Mouse (Mus musculus) liver, postnatal 0 days (tissue): ENCODE results near the gene Gm21976. TPM values are rescaled to one million over a fixed set of nuclear protein-coding genes. Genes with fewer than 3 reads are reported as not detected.

Experiments
- ATAC-seq: fragments of 200-750 bp; cut with Nextera tagmentation; 2 replicates; pipeline ENCODE4 v1.8.0; 2017; ENCODE audit warnings: mild to moderate bottlenecking, moderate library complexity
- DNase-seq: peaks from one replicate; pipeline ENCODE4 v3.0.0-alpha.2; 2016
- H3K27ac ChIP-seq: fragments of 300-500 bp; sonication (generic); 2 replicates; pipeline ENCODE4 v1.5.1; 2014; ENCODE audit warnings: antibody characterized with exemption, moderate library complexity, mild to moderate bottlenecking, low read depth
- H3K27me3 ChIP-seq: fragments of 300-500 bp; sonication (generic); 2 replicates; pipeline ENCODE4 v1.6.1; 2014; ENCODE audit warnings: low read length, control low read depth, mixed read lengths; ENCODE audit not compliant: insufficient read depth
- H3K36me3 ChIP-seq: fragments of 300-500 bp; sonication (generic); replicated peaks from 2 replicates; pipeline ENCODE4 v1.6.1; 2014; ENCODE audit warnings: mild to moderate bottlenecking, control low read depth, low read length, moderate library complexity, mixed read lengths; ENCODE audit not compliant: insufficient read depth
- H3K4me1 ChIP-seq: fragments of 300-500 bp; sonication (generic); 2 replicates; pipeline ENCODE4 v1.6.1; 2014; ENCODE audit warnings: antibody characterized with exemption, mild to moderate bottlenecking, control low read depth; ENCODE audit not compliant: insufficient read depth
- H3K4me2 ChIP-seq: fragments of 300-500 bp; sonication (generic); 2 replicates; pipeline ENCODE4 v1.6.1; 2014; ENCODE audit warnings: low read depth, mild to moderate bottlenecking, low read length, moderate library complexity, mixed read lengths
- H3K4me3 ChIP-seq: fragments of 300-500 bp; sonication (generic); 2 replicates; pipeline ENCODE4 v1.5.1; 2014; ENCODE audit warnings: low read depth, low read length
- H3K9ac ChIP-seq: fragments of 300-500 bp; sonication (generic); replicated peaks from 2 replicates; pipeline ENCODE4 v1.6.1; 2014; ENCODE audit warnings: mild to moderate bottlenecking, moderate library complexity
- H3K9me3 ChIP-seq: fragments of 300-500 bp; sonication (generic); 2 replicates; pipeline ENCODE4 v1.6.1; 2016; ENCODE audit warnings: mild to moderate bottlenecking, control low read depth, low read length, mixed read lengths
- CTCF ChIP-seq: sonication (generic); IDR thresholded peaks from 2 replicates; pipeline ENCODE4 v1.5.1; 2016; ENCODE audit warnings: antibody characterized with exemption, low read depth
- EP300 ChIP-seq: IDR thresholded peaks from 2 replicates; pipeline ENCODE4 v1.6.1; 2016; ENCODE audit warnings: antibody characterized with exemption, low read depth, mild to moderate bottlenecking
- WGBS: fragments of 180-500 bp; shearing (Covaris S2); extraction: QIAGEN DNeasy Blood & Tissue Kit; methylation state at CpG from one replicate; pipeline ENCODE4 v1.1.7; 2014; ENCODE audit not compliant: insufficient replicate concordance; 5-methylcytosine and 5-hydroxymethylcytosine counted together
- polyA plus RNA-seq: library from polyadenylated mRNA; unstranded; fragments of >200 nt; fragmentation: Nextera tagmentation; extraction: Ambion mirVana; gene quantifications from 2 replicates; pipeline ENCODE4 v1.2.1, GENCODE M21; 2015

Gm21976 gene
- polyA plus RNA-seq, 1 experiment from 2014 or later = not detected

GRCm38 (mm10) chr13:98316140-98316479 is 36.4 kb downstream of the Gm21976 start:
- peak overlapping the region; percentile 95 for H3K27ac ChIP-seq
- H3K9ac ChIP-seq = peak overlapping the region; percentile 98

GRCm38 (mm10) chr13:98316480-98317245 is 37.0 kb downstream of the Gm21976 start, which contains the start of gene Btf3:
TSS of gene Btf3 (minus strand) at chr13:98317006.
- Histone ChIP-seq H3K27ac (peak within 1 kb of the TSS; percentile 95), H3K9ac (peak within 1 kb of the TSS; percentile 98), H3K9me3 (no peaks in the 10 kb centered on the region), H3K27me3 (no peaks in the 10 kb centered on the region), H3K4me1 (peaks cover 19% of the 10 kb centered on the region), H3K36me3 (peaks cover 24% of the 10 kb centered on the region), H3K4me2 (peak within 1 kb of the TSS; percentile 83), H3K4me3 (peak within 1 kb of the TSS; percentile 99)
- ATAC-seq = peak; percentile 92
- under 1% methylated on average over 67 of the region's 90 CpGs for WGBS
- DNase-seq = peak; percentile 96
- TF ChIP-seq EP300 (peak; percentile 50; the same call in 1 of the 2 replicates), CTCF (peak; percentile 40)

More at GRCm38 (mm10) chr13:98316140-98316479, 36.4 kb downstream of the Gm21976 start:
- H3K4me1 ChIP-seq = peaks cover 19% of the 10 kb centered on the region
- H3K27me3 ChIP-seq = no peaks in the 10 kb centered on the region
- peak overlapping the region; percentile 83 for H3K4me2 ChIP-seq
- TF ChIP-seq EP300 = no peak
- under 1% methylated on average over 16 of the region's 17 CpGs for WGBS
- peak overlapping the region; percentile 99 for H3K4me3 ChIP-seq
- DNase-seq (no peak), ATAC-seq (no peak)
- H3K36me3 ChIP-seq = peaks cover 30% of the 10 kb centered on the region
- H3K9me3 ChIP-seq = no peaks in the 10 kb centered on the region

- 1% methylated on average over 16 of the region's 16 CpGs for WGBS
- peak; percentile 29; the same call in 1 of the 2 replicates for ATAC-seq
- no peaks in the 10 kb centered on the region for H3K9me3 ChIP-seq
Observed at GRCm38 (mm10) chr13:98317246-98317677, 37.6 kb downstream of the Gm21976 start.

DNA sequence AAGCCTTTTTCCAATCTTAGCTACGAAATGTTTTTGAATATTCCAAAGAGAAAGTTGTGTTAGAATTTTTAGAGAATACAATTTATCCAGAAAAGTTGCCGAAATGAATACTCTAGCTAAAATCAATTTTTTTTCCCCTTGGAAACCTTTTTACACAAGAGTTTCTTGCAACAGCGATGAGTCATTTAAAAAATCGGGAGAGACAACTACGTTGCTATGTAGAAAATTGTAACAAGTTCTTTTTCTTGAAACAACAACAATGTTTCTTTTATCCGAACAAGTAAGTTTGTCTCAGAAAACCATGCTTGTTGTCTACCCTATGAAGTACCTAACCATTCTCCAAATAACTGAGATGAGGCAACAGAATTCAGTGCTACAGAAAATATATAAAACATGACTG is 38.2 kb downstream of the Gm21976 start:
- DNase-seq (no peak), ATAC-seq (no peak)
- H3K27ac ChIP-seq = no peak overlapping the region
- H3K9me3 ChIP-seq = no peaks in the 10 kb centered on the region
- peaks cover 19% of the 10 kb centered on the region for H3K4me1 ChIP-seq
- no peaks in the 10 kb centered on the region for H3K27me3 ChIP-seq
- 75% methylated on average over 6 of the region's 6 CpGs for WGBS
- no peak overlapping the region for H3K9ac ChIP-seq
- peaks cover 13% of the 10 kb centered on the region for H3K36me3 ChIP-seq
- TF ChIP-seq CTCF (no peak), EP300 (no peak)
- peak overlapping the region; percentile 99 for H3K4me3 ChIP-seq
- H3K4me2 ChIP-seq = peak overlapping the region; percentile 83

More at GRCm38 (mm10) chr13:98317246-98317677, 37.6 kb downstream of the Gm21976 start:
- DNase-seq = peak; percentile 18
- peak overlapping the region; percentile 99 for H3K4me3 ChIP-seq
- H3K27ac ChIP-seq = peak overlapping the region; percentile 95
- no peaks in the 10 kb centered on the region for H3K27me3 ChIP-seq
- no peak for TF ChIP-seq CTCF
- no peak for TF ChIP-seq EP300
- peak overlapping the region; percentile 83 for H3K4me2 ChIP-seq
- peaks cover 18% of the 10 kb centered on the region for H3K36me3 ChIP-seq
- H3K9ac ChIP-seq = peak overlapping the region; percentile 98
- peaks cover 19% of the 10 kb centered on the region for H3K4me1 ChIP-seq

DNA sequence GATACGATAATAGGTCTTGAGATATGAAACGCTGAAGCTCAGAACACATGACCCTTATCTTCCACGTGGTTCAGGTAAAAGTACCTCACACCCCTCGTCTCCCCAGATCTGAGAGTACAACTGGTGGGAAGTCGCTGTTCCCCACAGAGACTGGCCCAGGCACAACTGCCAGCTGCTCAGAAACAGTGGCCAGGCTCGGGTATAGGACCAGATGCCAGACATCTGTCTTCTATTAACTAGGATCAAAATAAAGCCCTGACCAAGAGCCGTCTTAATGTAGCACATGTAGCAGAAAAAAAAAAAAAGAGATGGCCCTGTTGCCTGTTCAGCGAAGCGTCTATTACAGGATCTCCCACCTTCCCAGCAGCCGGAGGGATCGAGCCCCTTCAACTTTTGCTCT is 45.3 kb downstream of the Gm21976 start:
- H3K36me3 ChIP-seq = no peaks in the 10 kb centered on the region
- no peak overlapping the region for H3K9ac ChIP-seq
- no peaks in the 10 kb centered on the region for H3K4me1 ChIP-seq
- H3K4me3 ChIP-seq = no peak overlapping the region
- TF ChIP-seq EP300 (no peak), CTCF (no peak)
- no peak for ATAC-seq
- no peaks in the 10 kb centered on the region for H3K9me3 ChIP-seq
- DNase-seq = no peak
- no peak overlapping the region for H3K27ac ChIP-seq
- WGBS = 82% methylated on average over 11 of the region's 11 CpGs
- H3K4me2 ChIP-seq = no peak overlapping the region
- H3K27me3 ChIP-seq = no peaks in the 10 kb centered on the region

DNA sequence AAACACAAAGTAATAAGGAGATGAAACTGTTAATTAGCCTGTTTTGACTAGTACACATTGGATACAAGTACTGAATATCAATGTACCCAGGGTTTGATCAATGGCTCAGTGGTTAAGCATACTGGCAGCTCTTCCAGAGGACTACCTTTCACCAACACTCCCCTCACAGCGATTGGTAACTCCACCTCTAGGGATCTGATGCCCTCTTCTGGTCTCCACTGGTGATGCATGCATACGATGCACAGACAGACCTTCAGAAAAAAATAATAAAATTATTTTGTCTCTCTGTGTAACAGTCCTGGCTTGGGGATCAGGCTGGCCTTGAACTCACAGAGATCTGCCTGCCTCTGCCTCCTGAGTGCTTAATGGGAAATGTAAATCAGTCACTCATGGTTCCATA is 52.4 kb downstream of the Gm21976 start:
- H3K27ac ChIP-seq = no peak overlapping the region
- no peaks in the 10 kb centered on the region for H3K27me3 ChIP-seq
- H3K9ac ChIP-seq = no peak overlapping the region
- no peak overlapping the region for H3K4me3 ChIP-seq
- no peaks in the 10 kb centered on the region for H3K4me1 ChIP-seq
- no peak for ATAC-seq
- peak; percentile 37 for DNase-seq
- no peaks in the 10 kb centered on the region for H3K36me3 ChIP-seq
- WGBS = 26% methylated on average over 2 of the region's 2 CpGs
- TF ChIP-seq CTCF (peak; percentile 61), EP300 (no peak)
- no peaks in the 10 kb centered on the region for H3K9me3 ChIP-seq
- no peak overlapping the region for H3K4me2 ChIP-seq
